Mouse (Mus musculus): ENCODE measurements at regions not wholly inside any gene's neighbourhood (a gene's known extent, or its start where the extent isn't known, plus 50 kb on each side); places are given as distances from the start of the nearest gene placed in this dataset.

GRCm38 (mm10) chr3:147081763-147082162, 229.6 kb downstream of the Ttll7 start:
- no peak overlapping the region for H3K4me3 ChIP-seq
- no peaks in the 10 kb centered on the region for H3K27me3 ChIP-seq
- H3K9me3 ChIP-seq: no peaks in the 10 kb centered on the region
- no peak overlapping the region for H3K9ac ChIP-seq
- WGBS: 67% methylated on average over 9 of the region's 9 CpGs
- H3K4me2 ChIP-seq: peak overlapping the region; percentile 17; the same call in 1 of the 2 replicates
- H3K27ac ChIP-seq (replicated peaks): no peak overlapping the region; the same call in 1 of the 2 replicates
- peaks cover 27% of the 10 kb centered on the region for H3K4me1 ChIP-seq (replicated peaks)
- no peaks in the 10 kb centered on the region for H3K36me3 ChIP-seq
- no peak for ATAC-seq (ENCODE audit: low FRiP score, low read depth)

GRCm38 (mm10) chr3:147082255-147082943, 230.2 kb downstream of the Ttll7 start:
- no peaks in the 10 kb centered on the region for H3K9me3 ChIP-seq
- WGBS: 15% methylated on average over 7 of the region's 7 CpGs
- no peak overlapping the region for H3K4me3 ChIP-seq
- H3K36me3 ChIP-seq: no peaks in the 10 kb centered on the region
- H3K27ac ChIP-seq (replicated peaks): peak overlapping the region; percentile 8; the same call in 1 of the 2 replicates
- peaks cover 27% of the 10 kb centered on the region for H3K4me1 ChIP-seq (replicated peaks)
- no peaks in the 10 kb centered on the region for H3K27me3 ChIP-seq
- H3K4me2 ChIP-seq: no peak overlapping the region
- no peak overlapping the region for H3K9ac ChIP-seq
- ATAC-seq (ENCODE audit: low FRiP score, low read depth): no peak

- no peaks in the 10 kb centered on the region for H3K27me3 ChIP-seq
- H3K4me3 ChIP-seq: no peak overlapping the region
- WGBS: 20% methylated on average over 11 of the region's 11 CpGs
- H3K36me3 ChIP-seq: no peaks in the 10 kb centered on the region
- 0 out of 2 replicates have a peak, but pooled peaks have one; percentile 42 for ATAC-seq (ENCODE audit: low FRiP score, low read depth)
- H3K4me2 ChIP-seq: peak overlapping the region; percentile 39
- no peak overlapping the region for H3K9ac ChIP-seq
- H3K27ac ChIP-seq (replicated peaks): no peak overlapping the region
- H3K4me1 ChIP-seq (replicated peaks): peaks cover 27% of the 10 kb centered on the region
- no peaks in the 10 kb centered on the region for H3K9me3 ChIP-seq
Observed at GRCm38 (mm10) chr3:147083374-147083773, 231.2 kb downstream of the Ttll7 start.

GRCm38 (mm10) chr3:147083823-147084222, 231.7 kb downstream of the Ttll7 start:
- H3K4me3 ChIP-seq: no peak overlapping the region
- no peak overlapping the region for H3K9ac ChIP-seq
- H3K4me2 ChIP-seq: 0 out of 2 replicates have a peak overlapping the region, but pooled peaks have one; percentile 39
- H3K27me3 ChIP-seq: no peaks in the 10 kb centered on the region
- peaks cover 27% of the 10 kb centered on the region for H3K4me1 ChIP-seq (replicated peaks)
- no peaks in the 10 kb centered on the region for H3K36me3 ChIP-seq
- ATAC-seq (ENCODE audit: low FRiP score, low read depth): no peak
- no peak overlapping the region for H3K27ac ChIP-seq (replicated peaks)
- no peaks in the 10 kb centered on the region for H3K9me3 ChIP-seq
- 50% methylated on average over 4 of the region's 4 CpGs for WGBS

GRCm38 (mm10) chr3:147084624-147085189, 232.5 kb downstream of the Ttll7 start:
- Histone ChIP-seq H3K4me1 (replicated peaks) (peaks cover 27% of the 10 kb centered on the region), H3K36me3 (no peaks in the 10 kb centered on the region), H3K4me3 (no peak overlapping the region), H3K9me3 (no peaks in the 10 kb centered on the region), H3K27me3 (no peaks in the 10 kb centered on the region), H3K4me2 (no peak overlapping the region), H3K9ac (no peak overlapping the region), H3K27ac (replicated peaks) (no peak overlapping the region)
- WGBS: 43% methylated on average over 9 of the region's 9 CpGs
- ATAC-seq (ENCODE audit: low FRiP score, low read depth): no peak

- WGBS: 89% methylated on average over 6 of the region's 6 CpGs
- H3K27me3 ChIP-seq: no peaks in the 10 kb centered on the region
- no peaks in the 10 kb centered on the region for H3K9me3 ChIP-seq
- no peak for ATAC-seq (ENCODE audit: low FRiP score, low read depth)
- H3K4me3 ChIP-seq: no peak overlapping the region
- no peak overlapping the region for H3K27ac ChIP-seq (replicated peaks)
- no peak overlapping the region for H3K4me2 ChIP-seq
- no peak overlapping the region for H3K9ac ChIP-seq
- no peaks in the 10 kb centered on the region for H3K36me3 ChIP-seq
- peaks cover 26% of the 10 kb centered on the region for H3K4me1 ChIP-seq (replicated peaks)
Observed at GRCm38 (mm10) chr3:147088171-147088570, 236.0 kb downstream of the Ttll7 start.

- H3K27ac ChIP-seq (replicated peaks): no peak overlapping the region
- H3K27me3 ChIP-seq: no peaks in the 10 kb centered on the region
- no peaks in the 10 kb centered on the region for H3K36me3 ChIP-seq
- peaks cover 16% of the 10 kb centered on the region for H3K4me1 ChIP-seq (replicated peaks)
- no peaks in the 10 kb centered on the region for H3K9me3 ChIP-seq
- H3K9ac ChIP-seq: no peak overlapping the region
- ATAC-seq (ENCODE audit: low FRiP score, low read depth): no peak
- 61% methylated on average over 10 of the region's 10 CpGs for WGBS
- no peak overlapping the region for H3K4me2 ChIP-seq
- H3K4me3 ChIP-seq: no peak overlapping the region
Observed at GRCm38 (mm10) chr3:147089716-147090115, 237.5 kb downstream of the Ttll7 start.

- peak overlapping the region; percentile 45; the same call in 1 of the 2 replicates for H3K27ac ChIP-seq (replicated peaks)
- no peak for ATAC-seq (ENCODE audit: low FRiP score, low read depth)
- WGBS: 35% methylated on average over 8 of the region's 8 CpGs
Observed at GRCm38 (mm10) chr3:147092188-147093075, 240.3 kb downstream of the Ttll7 start.

GRCm38 (mm10) chr3:147093076-147093380, 240.9 kb downstream of the Ttll7 start:
- ATAC-seq (ENCODE audit: low FRiP score, low read depth): no peak
- Histone ChIP-seq H3K36me3 (no peaks in the 10 kb centered on the region), H3K4me1 (replicated peaks) (peaks cover 13% of the 10 kb centered on the region), H3K4me3 (no peak overlapping the region), H3K4me2 (no peak overlapping the region), H3K9ac (no peak overlapping the region), H3K9me3 (no peaks in the 10 kb centered on the region), H3K27ac (replicated peaks) (peak overlapping the region; percentile 45; the same call in 1 of the 2 replicates), H3K27me3 (no peaks in the 10 kb centered on the region)
- 49% methylated on average over 5 of the region's 5 CpGs for whole genome bisulfite sequencing

More at GRCm38 (mm10) chr3:147092188-147093075, 240.3 kb downstream of the Ttll7 start:
- no peak overlapping the region for H3K4me2 ChIP-seq
- H3K4me1 ChIP-seq (replicated peaks): peaks cover 12% of the 10 kb centered on the region
- no peaks in the 10 kb centered on the region for H3K36me3 ChIP-seq
- H3K27me3 ChIP-seq: no peaks in the 10 kb centered on the region
- H3K9me3 ChIP-seq: no peaks in the 10 kb centered on the region
- H3K9ac ChIP-seq: no peak overlapping the region
- H3K4me3 ChIP-seq: no peak overlapping the region

- no peak overlapping the region for H3K4me2 ChIP-seq
- H3K36me3 ChIP-seq: no peaks in the 10 kb centered on the region
- no peak overlapping the region for H3K9ac ChIP-seq
- peaks cover 29% of the 10 kb centered on the region for H3K4me1 ChIP-seq (replicated peaks)
- ATAC-seq (ENCODE audit: low FRiP score, low read depth): no peak
- no peaks in the 10 kb centered on the region for H3K27me3 ChIP-seq
- H3K9me3 ChIP-seq: no peaks in the 10 kb centered on the region
- WGBS: 62% methylated on average over 9 of the region's 9 CpGs
- H3K4me3 ChIP-seq: no peak overlapping the region
- no peak overlapping the region for H3K27ac ChIP-seq (replicated peaks)
Observed at GRCm38 (mm10) chr3:147096179-147096578, 244.0 kb downstream of the Ttll7 start.

- no peak overlapping the region for H3K4me3 ChIP-seq
- H3K4me2 ChIP-seq: peak overlapping the region; percentile 38
- WGBS: 26% methylated on average over 15 of the region's 15 CpGs
- no peak overlapping the region for H3K9ac ChIP-seq
- ATAC-seq (ENCODE audit: low FRiP score, low read depth): no peak
- 0 out of 2 replicates have a peak overlapping the region, but pooled peaks have one; percentile 31 for H3K27ac ChIP-seq (replicated peaks)
- H3K36me3 ChIP-seq: no peaks in the 10 kb centered on the region
- no peaks in the 10 kb centered on the region for H3K27me3 ChIP-seq
- H3K9me3 ChIP-seq: no peaks in the 10 kb centered on the region
- H3K4me1 ChIP-seq (replicated peaks): peaks cover 37% of the 10 kb centered on the region
Observed at GRCm38 (mm10) chr3:147098065-147098580, 246.0 kb downstream of the Ttll7 start.

GRCm38 (mm10) chr3:147098611-147099010, 246.4 kb downstream of the Ttll7 start:
- peak overlapping the region; percentile 38 for H3K4me2 ChIP-seq
- no peak overlapping the region for H3K4me3 ChIP-seq
- peaks cover 39% of the 10 kb centered on the region for H3K4me1 ChIP-seq (replicated peaks)
- H3K9me3 ChIP-seq: no peaks in the 10 kb centered on the region
- no peak overlapping the region for H3K9ac ChIP-seq
- ATAC-seq (ENCODE audit: low FRiP score, low read depth): no peak
- 37% methylated on average over 6 of the region's 6 CpGs for WGBS
- no peaks in the 10 kb centered on the region for H3K27me3 ChIP-seq
- H3K27ac ChIP-seq (replicated peaks): 0 out of 2 replicates have a peak overlapping the region, but pooled peaks have one; percentile 5
- no peaks in the 10 kb centered on the region for H3K36me3 ChIP-seq
